Mouse (Mus musculus) heart, embryonic 13.5 days (tissue): ENCODE measurements around the gene Igf1r. TPM values are rescaled to one million over a fixed set of nuclear protein-coding genes. Genes with fewer than 3 reads are reported as not detected.

ENCODE experiments used
- ATAC-seq: fragments of 200-750 bp; cut with Nextera tagmentation; 2 replicates; pipeline ENCODE4 v1.8.0; 2017; ENCODE audit warnings: moderate TSS enrichment; ENCODE audit not compliant: insufficient number of reproducible peaks, low FRiP score, low TSS enrichment; ENCODE audit errors: extremely low read depth
- H3K27ac ChIP-seq: fragments of 300-500 bp; sonication (generic); replicated peaks from 2 replicates; pipeline ENCODE4 v1.5.1; 2015; ENCODE audit warnings: moderate library complexity, mild to moderate bottlenecking, inconsistent platforms
- H3K27me3 ChIP-seq: fragments of 300-500 bp; sonication (generic); replicated peaks from 2 replicates; pipeline ENCODE4 v1.6.1; 2015; ENCODE audit warnings: mild to moderate bottlenecking, inconsistent platforms
- H3K36me3 ChIP-seq: fragments of 300-500 bp; sonication (generic); 2 replicates; pipeline ENCODE4 v1.6.1; 2015; ENCODE audit warnings: mild to moderate bottlenecking, inconsistent platforms
- H3K4me1 ChIP-seq: fragments of 300-500 bp; sonication (generic); 2 replicates; pipeline ENCODE4 v1.6.1; 2015; ENCODE audit warnings: inconsistent platforms
- H3K4me2 ChIP-seq: fragments of 300-500 bp; sonication (generic); 2 replicates; pipeline ENCODE4 v1.6.1; 2015; ENCODE audit warnings: inconsistent platforms, mild to moderate bottlenecking, moderate library complexity
- H3K4me3 ChIP-seq: fragments of 300-500 bp; sonication (generic); 2 replicates; pipeline ENCODE4 v1.5.1; 2015; ENCODE audit warnings: moderate library complexity, mild to moderate bottlenecking, inconsistent platforms
- H3K9ac ChIP-seq: fragments of 300-500 bp; sonication (generic); 2 replicates; pipeline ENCODE4 v1.6.1; 2015; ENCODE audit warnings: inconsistent platforms, mild to moderate bottlenecking, moderate library complexity
- H3K9me3 ChIP-seq: fragments of 300-500 bp; sonication (generic); 2 replicates; pipeline ENCODE4 v1.6.1; 2016; ENCODE audit warnings: inconsistent platforms
- WGBS: fragments of 180-500 bp; shearing (Covaris S2); methylation state at CpG from one replicate; pipeline ENCODE4 v1.1.7; 2015; ENCODE audit warnings: mixed read lengths; 5-methylcytosine and 5-hydroxymethylcytosine counted together
- polyA plus RNA-seq: library from polyadenylated mRNA; unstranded; fragments of >200 nt; fragmentation: Nextera tagmentation; extraction: Ambion mirVana; gene quantifications from 2 replicates; pipeline ENCODE4 v1.2.1, GENCODE M21; 2015

Gene Igf1r
- polyA plus RNA-seq, 1 experiment from 2014 or later = 15.0 TPM

DNA sequence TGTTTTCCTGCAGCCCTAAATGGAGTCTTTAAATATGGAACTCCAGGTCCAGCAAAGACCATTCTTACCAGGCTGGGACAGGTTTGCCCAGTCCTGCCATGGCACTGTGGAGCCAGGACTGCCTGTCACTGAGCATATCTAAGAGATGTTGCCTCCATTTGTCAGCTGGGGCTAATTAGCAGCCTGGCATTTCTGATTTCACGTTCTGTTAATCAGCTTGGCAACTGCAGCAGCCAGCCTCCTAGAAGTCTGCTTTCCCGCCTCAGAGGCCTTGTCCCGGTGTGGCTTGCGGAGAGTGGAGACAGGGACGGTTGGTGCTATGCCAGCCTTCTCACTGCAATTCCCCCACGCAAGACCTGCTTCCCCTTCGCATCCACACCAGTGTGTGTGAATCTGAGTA is 220.1 kb downstream of the Igf1r start:
- H3K27me3 ChIP-seq = no peaks in the 10 kb centered on the region
- no peak overlapping the region for H3K4me2 ChIP-seq
- no peak overlapping the region for H3K4me3 ChIP-seq
- H3K4me1 ChIP-seq = peaks cover 21% of the 10 kb centered on the region
- no peak for ATAC-seq
- peaks cover 40% of the 10 kb centered on the region for H3K36me3 ChIP-seq
- no peak overlapping the region for H3K27ac ChIP-seq
- no peaks in the 10 kb centered on the region for H3K9me3 ChIP-seq
- H3K9ac ChIP-seq = no peak overlapping the region
- WGBS = 85% methylated on average over 7 of the region's 7 CpGs

GRCm38 (mm10) chr7:68179672-68180071 is 227.0 kb downstream of the Igf1r start:
- ATAC-seq = no peak
- Histone ChIP-seq H3K4me3 (no peak overlapping the region), H3K4me1 (peaks cover 22% of the 10 kb centered on the region), H3K9ac (no peak overlapping the region), H3K27ac (no peak overlapping the region), H3K4me2 (no peak overlapping the region), H3K9me3 (no peaks in the 10 kb centered on the region), H3K36me3 (peaks cover 21% of the 10 kb centered on the region), H3K27me3 (no peaks in the 10 kb centered on the region)
- 90% methylated on average over 1 of the region's 1 CpGs for WGBS

DNA sequence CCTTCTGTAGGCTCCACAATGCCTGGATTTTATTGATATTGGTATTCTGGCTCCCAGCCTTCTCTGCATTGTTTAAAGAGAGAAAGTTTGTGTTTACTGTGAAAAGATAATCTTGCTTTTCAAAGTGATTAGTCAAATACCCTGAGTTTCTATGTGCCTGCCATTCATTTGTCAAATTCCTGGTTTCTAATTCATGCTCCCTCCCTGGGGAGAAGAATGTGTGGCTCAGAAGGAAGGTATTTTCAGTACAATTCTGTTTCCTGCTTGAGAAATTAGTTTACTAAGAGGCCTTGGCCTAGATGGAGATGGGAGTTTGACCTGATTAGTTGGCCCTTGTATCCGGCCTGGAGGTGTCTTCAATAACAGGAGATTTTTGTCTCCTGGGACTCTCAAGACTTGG is 228.5 kb downstream of the Igf1r start:
- ATAC-seq = no peak

GRCm38 (mm10) chr7:68182025-68182424 is 229.4 kb downstream of the Igf1r start:
- Histone ChIP-seq H3K4me2 (no peak overlapping the region), H3K27me3 (no peaks in the 10 kb centered on the region), H3K9ac (no peak overlapping the region), H3K9me3 (no peaks in the 10 kb centered on the region), H3K4me1 (peaks cover 11% of the 10 kb centered on the region), H3K4me3 (no peak overlapping the region), H3K27ac (no peak overlapping the region), H3K36me3 (peaks cover 36% of the 10 kb centered on the region)
- no peak for ATAC-seq
- WGBS = 68% methylated on average over 7 of the region's 7 CpGs

More for the DNA sequence above, 228.5 kb downstream of the Igf1r start:
- 94% methylated on average over 1 of the region's 1 CpGs for WGBS
- Histone ChIP-seq H3K4me2 (no peak overlapping the region), H3K27ac (no peak overlapping the region), H3K4me1 (peaks cover 11% of the 10 kb centered on the region), H3K4me3 (no peak overlapping the region), H3K27me3 (no peaks in the 10 kb centered on the region), H3K9ac (no peak overlapping the region), H3K36me3 (peaks cover 31% of the 10 kb centered on the region), H3K9me3 (no peaks in the 10 kb centered on the region)

DNA sequence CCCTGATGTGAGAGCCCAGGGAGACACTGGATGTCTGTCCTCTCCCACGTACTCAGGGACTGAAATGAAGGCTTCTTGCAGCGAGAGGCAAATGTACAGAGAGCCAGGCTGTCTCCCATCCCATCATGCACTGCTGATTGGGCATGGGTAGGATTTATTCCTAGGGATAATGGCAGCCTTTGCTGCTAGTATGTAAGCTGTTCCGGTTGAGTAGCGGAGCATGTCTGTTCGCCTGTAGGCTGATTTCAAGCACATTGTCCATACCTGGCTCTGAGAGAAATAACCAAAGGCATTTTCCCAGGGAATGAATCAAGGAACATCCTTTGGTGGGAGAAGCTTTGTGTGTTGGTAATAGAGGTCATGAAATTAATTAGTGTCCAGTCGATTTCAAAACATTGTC is 230.1 kb downstream of the Igf1r start:
- H3K4me2 ChIP-seq = no peak overlapping the region
- H3K27ac ChIP-seq = no peak overlapping the region
- WGBS = 91% methylated on average over 6 of the region's 6 CpGs
- H3K36me3 ChIP-seq = peaks cover 43% of the 10 kb centered on the region
- H3K27me3 ChIP-seq = no peaks in the 10 kb centered on the region
- H3K9ac ChIP-seq = no peak overlapping the region
- no peaks in the 10 kb centered on the region for H3K9me3 ChIP-seq
- peaks cover 11% of the 10 kb centered on the region for H3K4me1 ChIP-seq
- H3K4me3 ChIP-seq = no peak overlapping the region
- no peak for ATAC-seq

DNA sequence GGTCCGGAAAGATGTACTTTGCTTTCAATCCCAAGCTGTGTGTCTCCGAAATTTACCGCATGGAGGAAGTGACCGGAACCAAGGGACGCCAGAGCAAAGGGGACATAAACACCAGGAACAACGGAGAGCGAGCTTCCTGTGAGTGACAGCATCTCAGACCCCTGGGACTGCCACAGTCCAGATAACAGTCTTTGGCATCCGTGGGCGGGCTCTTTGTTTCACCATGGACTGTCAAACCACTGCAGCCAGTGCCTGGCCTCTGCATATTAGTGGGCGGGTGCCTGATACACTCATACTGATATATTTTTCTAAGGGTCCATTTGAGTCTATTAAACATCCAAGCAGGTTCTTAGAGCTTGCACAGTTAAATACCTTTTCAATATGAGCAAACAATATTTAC is 230.8 kb downstream of the Igf1r start:
- 49% methylated on average over 10 of the region's 10 CpGs for WGBS
- Histone ChIP-seq H3K27ac (no peak overlapping the region), H3K9me3 (no peaks in the 10 kb centered on the region), H3K4me1 (peaks cover 12% of the 10 kb centered on the region), H3K4me2 (no peak overlapping the region), H3K27me3 (no peaks in the 10 kb centered on the region), H3K4me3 (no peak overlapping the region), H3K36me3 (peaks cover 50% of the 10 kb centered on the region), H3K9ac (no peak overlapping the region)
- ATAC-seq = no peak

DNA sequence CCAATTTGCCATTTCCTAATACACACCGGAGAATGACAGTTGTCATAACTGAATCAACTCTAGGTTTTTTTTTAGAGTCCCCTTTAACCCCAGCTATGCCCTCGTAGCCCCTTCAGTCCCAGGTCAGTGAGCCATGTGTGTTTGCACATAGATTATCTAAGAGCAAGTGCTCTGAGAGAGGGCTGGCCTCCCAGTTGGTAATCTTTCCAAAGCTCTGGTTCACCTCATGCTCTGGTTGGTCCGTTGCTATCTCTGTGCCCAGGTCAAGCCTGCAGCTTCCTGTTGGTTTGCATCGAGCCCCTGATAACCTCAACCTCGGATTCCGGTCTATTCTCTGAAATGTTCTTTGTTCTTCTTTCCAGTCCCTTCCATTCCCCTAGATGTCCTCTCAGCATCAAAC is 236.6 kb downstream of the Igf1r start:
- ATAC-seq = no peak
- no peaks in the 10 kb centered on the region for H3K27me3 ChIP-seq
- no peaks in the 10 kb centered on the region for H3K9me3 ChIP-seq
- no peak overlapping the region for H3K9ac ChIP-seq
- H3K27ac ChIP-seq = no peak overlapping the region
- H3K4me2 ChIP-seq = no peak overlapping the region
- H3K4me3 ChIP-seq = no peak overlapping the region
- peaks cover 17% of the 10 kb centered on the region for H3K4me1 ChIP-seq
- peaks cover 93% of the 10 kb centered on the region for H3K36me3 ChIP-seq
- WGBS = 32% methylated on average over 6 of the region's 6 CpGs

DNA sequence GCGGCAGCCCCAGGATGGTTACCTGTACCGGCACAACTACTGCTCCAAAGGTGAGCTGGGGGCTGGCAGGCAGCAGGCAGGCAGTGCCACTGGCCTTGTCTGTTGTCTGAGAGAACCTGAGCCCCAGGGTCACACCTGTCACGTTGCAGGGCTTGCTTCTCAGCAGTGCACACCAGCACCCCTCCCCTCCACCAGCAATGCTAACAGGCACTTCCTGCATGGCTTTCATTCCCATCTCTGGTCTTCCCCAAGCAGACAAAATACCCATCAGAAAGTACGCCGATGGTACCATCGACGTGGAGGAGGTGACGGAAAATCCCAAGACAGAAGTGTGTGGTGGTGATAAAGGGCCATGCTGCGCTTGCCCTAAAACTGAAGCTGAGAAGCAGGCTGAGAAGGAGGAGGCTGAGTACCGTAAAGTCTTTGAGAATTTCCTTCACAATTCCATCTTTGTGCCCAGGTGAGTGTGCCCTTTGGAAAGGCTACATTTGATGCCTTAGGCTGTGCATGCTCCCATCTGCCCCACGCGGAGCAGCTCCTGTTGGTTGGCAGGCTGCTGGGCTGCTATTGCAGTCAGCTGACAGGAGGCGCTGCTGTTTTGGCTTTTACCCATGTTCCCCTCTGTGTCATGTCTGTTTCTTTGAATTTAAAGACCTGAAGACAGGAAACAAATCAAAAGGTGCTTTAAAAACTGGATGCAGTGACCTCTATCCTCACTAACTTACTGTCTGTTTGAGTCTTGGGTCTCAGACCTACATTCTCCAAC is 237.2 kb downstream of the Igf1r start:
- Histone ChIP-seq H3K4me3 (no peak overlapping the region), H3K9me3 (no peaks in the 10 kb centered on the region), H3K36me3 (peaks cover 93% of the 10 kb centered on the region), H3K27ac (no peak overlapping the region), H3K9ac (no peak overlapping the region), H3K27me3 (no peaks in the 10 kb centered on the region), H3K4me1 (peaks cover 23% of the 10 kb centered on the region), H3K4me2 (no peak overlapping the region)
- WGBS = 73% methylated on average over 13 of the region's 13 CpGs
- no peak for ATAC-seq

- Histone ChIP-seq H3K4me2 (no peak overlapping the region), H3K9ac (peak overlapping the region; percentile 44; the same call in 1 of the 2 replicates), H3K9me3 (no peaks in the 10 kb centered on the region), H3K27me3 (no peaks in the 10 kb centered on the region), H3K27ac (no peak overlapping the region), H3K4me1 (peaks cover 15% of the 10 kb centered on the region), H3K4me3 (no peak overlapping the region), H3K36me3 (peaks cover 100% of the 10 kb centered on the region)
- WGBS = 31% methylated on average over 15 of the region's 15 CpGs
- ATAC-seq = no peak
Measured at GRCm38 (mm10) chr7:68193958-68194695, 241.5 kb downstream of the Igf1r start.

GRCm38 (mm10) chr7:68199609-68200008 is 247.0 kb downstream of the Igf1r start:
- WGBS = 93% methylated on average over 7 of the region's 7 CpGs
- Histone ChIP-seq H3K9ac (no peak overlapping the region), H3K9me3 (no peaks in the 10 kb centered on the region), H3K27ac (no peak overlapping the region), H3K36me3 (peaks cover 99% of the 10 kb centered on the region), H3K4me3 (no peak overlapping the region), H3K4me1 (peaks cover 14% of the 10 kb centered on the region), H3K4me2 (no peak overlapping the region), H3K27me3 (no peaks in the 10 kb centered on the region)
- no peak for ATAC-seq

DNA sequence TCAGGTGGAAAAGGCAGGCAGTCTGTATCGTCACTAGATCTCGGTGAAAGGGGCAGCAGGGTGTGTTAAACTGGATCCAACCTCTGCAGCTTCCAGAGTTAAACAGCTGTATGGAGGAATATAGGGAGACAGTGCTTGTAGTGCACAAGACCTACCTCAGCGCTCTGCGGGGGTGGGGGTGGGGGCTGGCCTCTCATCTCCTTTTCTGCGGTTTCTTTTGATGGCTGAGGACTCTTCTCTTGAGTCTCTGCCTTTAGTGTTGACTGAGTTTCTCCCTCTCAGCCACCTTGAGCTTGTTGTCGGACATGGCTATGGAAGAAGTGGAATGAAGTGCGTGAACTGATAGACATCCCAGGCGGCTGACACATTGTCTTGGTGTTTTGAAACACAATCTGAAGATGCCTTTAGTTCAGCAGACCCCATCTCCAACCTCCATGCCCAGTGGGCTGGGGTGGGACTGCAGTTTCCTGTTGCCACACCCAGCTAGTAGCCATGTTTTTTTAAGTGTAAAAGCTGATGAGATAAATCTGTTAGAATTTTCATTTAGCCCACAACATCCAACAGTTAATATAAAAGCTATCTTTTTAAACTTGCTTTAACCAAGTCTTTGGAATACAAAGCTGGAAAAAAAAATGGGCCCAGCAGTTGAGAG is 253.3 kb downstream of the Igf1r start:
- no peak for ATAC-seq
- Histone ChIP-seq H3K9ac (no peak overlapping the region), H3K4me1 (peaks cover 18% of the 10 kb centered on the region), H3K36me3 (peaks cover 99% of the 10 kb centered on the region), H3K4me2 (no peak overlapping the region), H3K27me3 (no peaks in the 10 kb centered on the region), H3K4me3 (no peak overlapping the region), H3K27ac (no peak overlapping the region), H3K9me3 (no peaks in the 10 kb centered on the region)
- WGBS = 88% methylated on average over 8 of the region's 8 CpGs
